Mouse (Mus musculus): ENCODE measurements at regions not wholly inside any gene's neighbourhood (a gene's known extent, or its start where the extent isn't known, plus 50 kb on each side); places are given as distances from the start of the nearest gene placed in this dataset.
"Not testable (repeated sequence)": the region's sequence is repeated elsewhere in the genome, so short reads cannot be mapped to it uniquely, and the experiment has no call there.

GRCm38 (mm10) chr6:24324718-24325117 lies 156.8 kb upstream of the Slc13a1 start:
- Histone ChIP-seq H3K9me3 (replicated peaks) (no peaks in the 10 kb centered on the region), H3K4me1 (peaks cover 8% of the 10 kb centered on the region; the same call in 1 of the 2 replicates), H3K27ac (no peak overlapping the region), H3K4me2 (no peak overlapping the region), H3K36me3 (ENCODE audit: poor library complexity, severe bottlenecking) (no peaks in the 10 kb centered on the region), H3K9ac (no peak overlapping the region), H3K4me3 (no peak overlapping the region), H3K27me3 (no peaks in the 10 kb centered on the region)
- ATAC-seq = no peak
- WGBS = 66% methylated on average over 3 of the region's 3 CpGs

GRCm38 (mm10) chr6:24322371-24322770 lies 154.5 kb upstream of the Slc13a1 start:
- peaks cover 8% of the 10 kb centered on the region; the same call in 1 of the 2 replicates for H3K4me1 ChIP-seq
- H3K4me3 ChIP-seq = no peak overlapping the region
- H3K9ac ChIP-seq = no peak overlapping the region
- no peak overlapping the region for H3K27ac ChIP-seq
- ATAC-seq = no peak
- H3K4me2 ChIP-seq = no peak overlapping the region
- 69% methylated on average over 3 of the region's 3 CpGs for WGBS
- H3K9me3 ChIP-seq (replicated peaks) = no peaks in the 10 kb centered on the region
- H3K27me3 ChIP-seq = no peaks in the 10 kb centered on the region
- no peaks in the 10 kb centered on the region for H3K36me3 ChIP-seq (ENCODE audit: poor library complexity, severe bottlenecking)

- no peak overlapping the region for H3K4me2 ChIP-seq
- no peak for ATAC-seq
- no peak overlapping the region for H3K4me3 ChIP-seq
Observed at GRCm38 (mm10) chr6:24318862-24319261, 151.0 kb upstream of the Slc13a1 start.

GRCm38 (mm10) chr6:24310675-24311074 lies 142.8 kb upstream of the Slc13a1 start:
- H3K27ac ChIP-seq = no peak overlapping the region
- no peaks in the 10 kb centered on the region for H3K4me1 ChIP-seq
- no peaks in the 10 kb centered on the region for H3K36me3 ChIP-seq (ENCODE audit: poor library complexity, severe bottlenecking)
- H3K27me3 ChIP-seq = no peaks in the 10 kb centered on the region
- H3K9ac ChIP-seq = no peak overlapping the region
- H3K9me3 ChIP-seq (replicated peaks) = no peaks in the 10 kb centered on the region
- H3K4me3 ChIP-seq = no peak overlapping the region
- WGBS = 88% methylated on average over 2 of the region's 2 CpGs
- H3K4me2 ChIP-seq = no peak overlapping the region
- no peak for ATAC-seq

More at GRCm38 (mm10) chr6:24318862-24319261, 151.0 kb upstream of the Slc13a1 start:
- Histone ChIP-seq H3K9ac (no peak overlapping the region), H3K4me1 (no peaks in the 10 kb centered on the region), H3K36me3 (ENCODE audit: poor library complexity, severe bottlenecking) (no peaks in the 10 kb centered on the region), H3K27me3 (no peaks in the 10 kb centered on the region), H3K27ac (no peak overlapping the region), H3K9me3 (replicated peaks) (no peaks in the 10 kb centered on the region)
- WGBS = 88% methylated on average over 2 of the region's 2 CpGs

- Histone ChIP-seq H3K27ac (no peak overlapping the region), H3K9me3 (replicated peaks) (no peaks in the 10 kb centered on the region), H3K36me3 (ENCODE audit: poor library complexity, severe bottlenecking) (no peaks in the 10 kb centered on the region), H3K9ac (no peak overlapping the region), H3K27me3 (no peaks in the 10 kb centered on the region), H3K4me3 (no peak overlapping the region), H3K4me1 (no peaks in the 10 kb centered on the region), H3K4me2 (no peak overlapping the region)
- WGBS = 91% methylated on average over 1 of the region's 1 CpGs
- ATAC-seq = no peak
Observed at GRCm38 (mm10) chr6:24309810-24310209, 141.9 kb upstream of the Slc13a1 start.

GRCm38 (mm10) chr6:24301681-24302080 lies 133.8 kb upstream of the Slc13a1 start:
- no peak for ATAC-seq
- no peak overlapping the region for H3K9ac ChIP-seq
- H3K27me3 ChIP-seq = no peaks in the 10 kb centered on the region
- H3K27ac ChIP-seq = no peak overlapping the region
- no peaks in the 10 kb centered on the region for H3K36me3 ChIP-seq (ENCODE audit: poor library complexity, severe bottlenecking)
- WGBS = 88% methylated on average over 4 of the region's 4 CpGs
- H3K4me1 ChIP-seq = no peaks in the 10 kb centered on the region
- no peaks in the 10 kb centered on the region for H3K9me3 ChIP-seq (replicated peaks)
- H3K4me2 ChIP-seq = no peak overlapping the region
- no peak overlapping the region for H3K4me3 ChIP-seq

- Histone ChIP-seq H3K36me3 (ENCODE audit: poor library complexity, severe bottlenecking) (no peaks in the 10 kb centered on the region), H3K4me3 (no peak overlapping the region), H3K4me1 (no peaks in the 10 kb centered on the region), H3K4me2 (no peak overlapping the region), H3K27ac (no peak overlapping the region), H3K9ac (no peak overlapping the region), H3K9me3 (replicated peaks) (no peaks in the 10 kb centered on the region), H3K27me3 (no peaks in the 10 kb centered on the region)
- 91% methylated on average over 2 of the region's 2 CpGs for WGBS
- ATAC-seq = no peak
Observed at GRCm38 (mm10) chr6:24301146-24301545, 133.3 kb upstream of the Slc13a1 start.

GRCm38 (mm10) chr6:24298562-24299212 lies 130.8 kb upstream of the Slc13a1 start:
- WGBS = 91% methylated on average over 5 of the region's 5 CpGs
- H3K9ac ChIP-seq = no peak overlapping the region

GRCm38 (mm10) chr6:24288757-24289156 lies 120.9 kb upstream of the Slc13a1 start:
- H3K4me2 ChIP-seq; H3K4me3 ChIP-seq; H3K4me1 ChIP-seq; H3K9me3 ChIP-seq (replicated peaks); H3K9ac ChIP-seq; H3K36me3 ChIP-seq (ENCODE audit: poor library complexity, severe bottlenecking); H3K27me3 ChIP-seq; H3K27ac ChIP-seq; ATAC-seq: not testable (repeated sequence)
- 73% methylated on average over 2 of the region's 2 CpGs for WGBS

More at GRCm38 (mm10) chr6:24298562-24299212, 130.8 kb upstream of the Slc13a1 start:
- Histone ChIP-seq H3K9me3 (replicated peaks) (no peaks in the 10 kb centered on the region), H3K4me2 (no peak overlapping the region), H3K36me3 (ENCODE audit: poor library complexity, severe bottlenecking) (no peaks in the 10 kb centered on the region), H3K4me3 (no peak overlapping the region), H3K27me3 (no peaks in the 10 kb centered on the region), H3K4me1 (no peaks in the 10 kb centered on the region), H3K27ac (no peak overlapping the region)
- ATAC-seq = no peak

GRCm38 (mm10) chr6:24272821-24273220 lies 104.9 kb upstream of the Slc13a1 start:
- no peak overlapping the region for H3K9ac ChIP-seq
- 83% methylated on average over 5 of the region's 5 CpGs for WGBS
- no peaks in the 10 kb centered on the region for H3K9me3 ChIP-seq (replicated peaks)
- H3K27ac ChIP-seq = no peak overlapping the region
- no peaks in the 10 kb centered on the region for H3K4me1 ChIP-seq
- no peak overlapping the region for H3K4me3 ChIP-seq
- no peak overlapping the region for H3K4me2 ChIP-seq
- H3K27me3 ChIP-seq = no peaks in the 10 kb centered on the region
- H3K36me3 ChIP-seq (ENCODE audit: poor library complexity, severe bottlenecking) = no peaks in the 10 kb centered on the region
- ATAC-seq = no peak

- no peaks in the 10 kb centered on the region for H3K9me3 ChIP-seq (replicated peaks)
- H3K4me2 ChIP-seq = no peak overlapping the region
- no peak overlapping the region for H3K9ac ChIP-seq
- no peak for ATAC-seq
- 94% methylated on average over 3 of the region's 3 CpGs for WGBS
- H3K4me1 ChIP-seq = no peaks in the 10 kb centered on the region
- H3K27ac ChIP-seq = no peak overlapping the region
- H3K27me3 ChIP-seq = no peaks in the 10 kb centered on the region
- H3K4me3 ChIP-seq = no peak overlapping the region
- H3K36me3 ChIP-seq (ENCODE audit: poor library complexity, severe bottlenecking) = no peaks in the 10 kb centered on the region
Observed at GRCm38 (mm10) chr6:24269633-24270032, 101.7 kb upstream of the Slc13a1 start.

- no peak overlapping the region for H3K27ac ChIP-seq
- no peaks in the 10 kb centered on the region for H3K27me3 ChIP-seq
- no peaks in the 10 kb centered on the region for H3K9me3 ChIP-seq (replicated peaks)
- 77% methylated on average over 4 of the region's 4 CpGs for WGBS
- H3K36me3 ChIP-seq (ENCODE audit: poor library complexity, severe bottlenecking) = no peaks in the 10 kb centered on the region
- no peak overlapping the region for H3K9ac ChIP-seq
- no peaks in the 10 kb centered on the region for H3K4me1 ChIP-seq
- no peak for ATAC-seq
- H3K4me3 ChIP-seq = no peak overlapping the region
- no peak overlapping the region for H3K4me2 ChIP-seq
Observed at GRCm38 (mm10) chr6:24263796-24264195, 95.9 kb upstream of the Slc13a1 start.

- H3K4me2 ChIP-seq = no peak overlapping the region
- no peak for ATAC-seq
- no peak overlapping the region for H3K27ac ChIP-seq
- no peaks in the 10 kb centered on the region for H3K27me3 ChIP-seq
- WGBS = 84% methylated on average over 5 of the region's 5 CpGs
- H3K9ac ChIP-seq = no peak overlapping the region
- no peaks in the 10 kb centered on the region for H3K36me3 ChIP-seq (ENCODE audit: poor library complexity, severe bottlenecking)
- no peaks in the 10 kb centered on the region for H3K9me3 ChIP-seq (replicated peaks)
- no peak overlapping the region for H3K4me3 ChIP-seq
- H3K4me1 ChIP-seq = no peaks in the 10 kb centered on the region
Observed at GRCm38 (mm10) chr6:24262578-24262977, 94.7 kb upstream of the Slc13a1 start.

Data from forebrain, embryonic 13.5 days (tissue).